Mouse (Mus musculus) ZHBTc4 (cell line): ENCODE results near the gene Rad51b.

ENCODE experiments used
- DNase-seq: peaks from one replicate; pipeline ENCODE4 v3.0.0-alpha.2; 2011; ENCODE audit warnings: low read depth, low spot score

The Rad51b gene

GRCm38 (mm10) chr12:79732355-79733115 lies 435.5 kb downstream of the Rad51b start:
- peak; percentile 23 for DNase-seq

- no peak for DNase-seq
Measured at GRCm38 (mm10) chr12:79735341-79735785, 438.3 kb downstream of the Rad51b start.

DNA sequence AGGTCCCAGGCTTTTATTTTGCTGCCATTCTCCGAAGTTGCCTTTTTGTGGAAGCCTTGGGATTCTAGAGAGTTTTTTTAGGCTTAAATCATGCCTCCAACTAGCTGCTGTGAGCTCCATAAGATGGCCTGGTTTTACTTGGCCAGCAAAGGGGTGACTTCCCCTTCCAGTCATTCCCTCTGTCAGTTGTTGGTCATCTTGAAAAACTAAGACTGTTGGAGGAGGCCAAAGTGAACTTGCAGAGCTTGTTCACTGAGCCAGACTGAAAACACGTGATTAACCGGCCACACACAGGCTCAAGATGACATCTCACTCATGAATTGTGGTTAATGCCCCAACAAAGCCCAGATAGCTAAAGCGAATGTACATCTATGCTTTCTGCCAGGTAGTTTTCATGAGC lies 438.8 kb downstream of the Rad51b start:
- no peak for DNase-seq

GRCm38 (mm10) chr12:79738700-79739099 lies 441.6 kb downstream of the Rad51b start:
- no peak for DNase-seq

DNA sequence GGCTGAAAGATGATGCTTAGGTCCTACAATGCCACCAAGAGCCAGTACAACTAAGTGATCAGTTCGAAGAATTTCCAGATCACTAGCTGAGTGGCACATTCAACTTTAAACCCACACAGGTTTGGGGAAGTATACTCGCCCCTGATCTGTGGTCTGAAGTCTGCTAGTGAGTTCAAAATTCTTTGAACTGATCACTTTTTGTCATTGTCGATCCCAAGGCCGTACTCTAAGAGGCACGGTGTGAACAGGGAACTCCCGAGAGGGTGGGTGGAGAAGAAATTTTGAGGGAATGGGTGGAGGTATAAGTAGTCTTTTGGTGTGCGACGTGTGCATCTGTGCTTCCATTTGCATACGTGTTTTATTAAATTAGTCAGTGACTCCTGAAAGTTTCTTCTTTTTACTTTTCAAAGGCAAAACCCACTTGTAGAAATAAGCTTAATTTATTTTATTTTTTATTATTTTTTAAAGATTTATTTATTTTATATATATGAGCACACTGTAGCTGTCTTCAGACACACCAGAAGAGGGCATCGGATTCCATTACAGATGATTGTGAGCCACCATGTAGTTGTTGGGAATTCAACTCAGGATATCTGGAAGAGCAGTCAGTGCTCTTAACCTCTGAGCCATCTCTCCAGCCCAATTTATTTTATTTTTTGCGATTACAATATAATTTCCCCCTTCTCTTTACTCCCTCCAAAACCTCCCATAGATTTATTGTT lies 443.0 kb downstream of the Rad51b start:
- no peak for DNase-seq

DNA sequence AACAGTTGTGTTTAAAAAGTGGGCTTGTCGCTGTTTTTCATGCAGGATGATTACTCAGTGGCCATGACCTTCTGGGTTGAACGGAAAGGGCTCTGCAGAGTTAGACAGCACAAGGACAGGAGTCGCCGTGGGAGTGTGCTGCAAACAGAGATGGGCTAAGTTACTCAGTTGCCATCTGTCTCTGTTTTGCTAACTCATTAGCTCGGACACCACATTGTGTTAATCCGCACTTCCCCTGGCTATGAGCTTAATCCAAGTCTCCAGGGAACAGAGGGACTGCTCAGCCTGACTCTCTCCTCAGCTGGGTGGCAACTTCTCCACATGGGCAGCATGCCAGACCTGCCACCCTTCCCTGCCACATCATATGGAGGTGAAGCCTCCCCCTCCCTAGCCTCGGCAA lies 445.1 kb downstream of the Rad51b start:
- no peak for DNase-seq

DNA sequence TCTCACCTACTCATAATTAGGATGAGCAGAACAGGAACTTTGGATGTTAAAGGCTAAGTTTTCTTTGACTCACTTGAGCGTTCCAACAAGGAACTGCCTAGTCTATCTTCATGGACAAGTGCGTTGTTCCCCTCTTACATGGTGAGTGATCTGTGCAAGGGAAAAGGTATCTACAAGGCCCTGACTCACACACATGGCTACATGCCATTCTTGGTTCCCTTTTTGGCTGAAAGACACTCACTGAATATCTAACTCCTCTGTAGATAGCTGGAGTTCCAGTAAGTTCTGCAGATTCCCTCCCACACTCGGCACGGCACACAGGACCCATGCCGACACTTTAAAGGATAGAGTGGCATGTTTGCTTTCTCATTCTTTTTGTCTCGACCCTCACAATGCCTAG lies 447.0 kb downstream of the Rad51b start:
- no peak for DNase-seq

DNA sequence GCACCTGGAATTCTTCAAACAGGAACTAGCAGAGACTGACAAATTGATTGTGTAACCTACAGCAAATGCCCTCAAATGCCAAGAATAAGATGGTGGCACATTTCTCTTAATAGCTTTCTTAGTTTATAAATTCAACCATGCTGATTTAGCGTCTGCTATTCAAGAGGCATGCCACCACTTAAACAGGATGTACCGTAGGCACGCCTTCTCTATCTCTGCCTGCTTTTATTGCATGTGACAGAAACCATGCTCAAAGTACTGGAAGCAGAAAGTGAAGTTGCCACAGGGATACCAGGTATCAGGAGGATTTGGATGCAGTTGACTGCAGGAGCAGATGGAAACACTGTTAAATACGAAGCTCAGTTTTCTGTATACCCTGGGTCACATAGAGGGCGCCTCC lies 448.1 kb downstream of the Rad51b start:
- DNase-seq: no peak

- no peak for DNase-seq
Measured at GRCm38 (mm10) chr12:79745845-79746510, 448.9 kb downstream of the Rad51b start.

- no peak for DNase-seq
Measured at GRCm38 (mm10) chr12:79747541-79747940, 450.5 kb downstream of the Rad51b start.

DNA sequence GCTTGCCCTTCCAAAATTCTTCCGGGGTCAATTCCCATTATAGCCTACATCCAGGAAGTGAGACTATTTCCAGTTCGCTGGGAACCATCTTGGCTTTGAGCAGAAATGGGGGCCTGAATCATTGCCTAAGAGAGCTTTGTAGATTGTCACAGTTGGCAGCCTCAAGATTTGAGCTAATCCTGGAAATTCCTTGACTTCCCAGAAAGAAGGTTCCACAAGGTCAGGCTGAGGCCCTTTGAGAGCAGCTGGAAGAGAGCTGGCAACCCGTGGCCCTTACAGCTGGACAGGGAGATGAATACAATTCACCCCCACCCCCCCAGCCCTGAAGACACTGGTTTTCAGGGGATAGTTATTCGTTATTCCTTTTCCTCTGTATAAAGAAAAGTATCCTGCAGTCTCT lies 451.8 kb downstream of the Rad51b start:
- DNase-seq: no peak

GRCm38 (mm10) chr12:79750253-79751125 lies 453.4 kb downstream of the Rad51b start:
- peak; percentile 39 for DNase-seq

DNA sequence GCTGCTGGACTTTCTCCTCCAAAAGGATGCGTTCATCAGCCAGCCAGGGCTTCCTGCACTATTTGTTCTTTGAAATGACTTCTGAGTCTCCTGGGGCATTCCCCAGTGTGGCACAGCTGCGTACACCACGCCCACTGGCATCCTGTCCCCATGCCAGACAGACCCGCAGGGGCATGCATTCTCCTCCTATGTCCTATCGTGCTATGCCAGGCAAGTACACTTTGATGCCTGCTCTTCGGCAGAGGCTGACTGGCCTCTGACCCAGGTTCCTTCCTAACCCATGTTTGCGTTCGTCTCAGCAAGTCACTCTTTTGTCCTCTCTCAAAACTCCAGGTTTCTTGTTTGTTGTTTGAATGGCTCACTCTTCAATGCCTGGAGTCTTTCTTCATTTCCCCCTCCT lies 454.7 kb downstream of the Rad51b start:
- DNase-seq: no peak

GRCm38 (mm10) chr12:79752189-79752588 lies 455.1 kb downstream of the Rad51b start:
- DNase-seq: no peak

- no peak for DNase-seq
Measured at GRCm38 (mm10) chr12:79755617-79756016, 458.5 kb downstream of the Rad51b start.

DNA sequence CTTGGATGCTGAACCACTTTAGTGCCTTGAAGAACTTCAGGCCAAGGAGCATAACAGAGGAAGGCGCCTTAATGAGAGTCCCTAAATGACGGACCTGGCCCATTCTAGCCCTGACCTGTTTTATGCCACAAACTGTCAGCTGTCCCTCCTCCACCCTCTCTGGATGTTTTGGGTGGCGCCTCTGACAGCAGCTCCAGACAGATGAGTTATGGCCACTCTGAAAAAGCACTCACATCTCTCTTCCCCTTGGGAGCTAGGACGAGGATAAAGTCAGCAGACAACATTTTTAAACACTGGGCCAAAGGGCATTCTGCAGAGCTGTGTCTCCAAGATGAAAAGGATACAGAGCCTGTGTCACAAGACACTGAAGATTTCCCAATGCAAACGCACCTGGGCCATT lies 459.3 kb downstream of the Rad51b start:
- DNase-seq: no peak

DNA sequence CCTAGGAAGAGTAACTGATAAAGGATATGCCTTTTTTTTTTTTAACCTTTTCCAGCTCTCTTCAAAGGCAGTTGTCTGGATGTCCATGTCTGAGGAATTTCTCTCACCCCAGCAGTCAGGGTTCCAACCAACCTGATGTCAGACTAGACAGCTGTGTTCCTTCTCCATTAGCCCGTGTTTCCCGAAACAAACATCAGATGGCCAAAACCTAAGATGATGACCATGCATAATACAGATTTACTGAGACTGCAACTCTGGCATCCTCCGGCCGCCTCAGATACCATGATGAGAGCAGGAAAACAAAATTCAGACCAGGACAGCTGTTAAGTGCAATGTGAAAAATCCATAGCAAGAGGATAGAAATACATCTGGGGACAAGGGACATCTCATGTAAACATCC lies 460.7 kb downstream of the Rad51b start:
- DNase-seq: no peak

- peak; percentile 70 for DNase-seq
Measured at GRCm38 (mm10) chr12:79759180-79759902, 462.3 kb downstream of the Rad51b start.

- DNase-seq: no peak
Measured at GRCm38 (mm10) chr12:79761217-79761616, 464.1 kb downstream of the Rad51b start.

- no peak for DNase-seq
Measured at GRCm38 (mm10) chr12:79762087-79762486, 465.0 kb downstream of the Rad51b start.
